Mouse (Mus musculus) thymus, adult 2 months (tissue): Measurements from ENCODE around the gene Evi5.

ENCODE experiments used
- CTCF ChIP-seq: fragments of 200-500 bp; IDR thresholded peaks from 2 replicates; pipeline ENCODE4 v1.5.1; 2012; ENCODE audit warnings: mild to moderate bottlenecking, control low read depth, low read length, moderate library complexity, borderline replicate concordance; ENCODE audit not compliant: control insufficient read depth, poor library complexity, insufficient read depth; ENCODE audit errors: extremely low read depth
- POLR2A ChIP-seq: fragments of 200-500 bp; IDR thresholded peaks from 2 replicates; pipeline ENCODE4 v1.6.1; 2012; ENCODE audit warnings: mild to moderate bottlenecking, low read length, control low read depth, moderate library complexity; ENCODE audit not compliant: control insufficient read depth, poor library complexity, insufficient read depth; ENCODE audit errors: extremely low read depth

- TF ChIP-seq CTCF: no peak
- no peak for TF ChIP-seq POLR2A
Measured at GRCm38 (mm10) chr5:107854556-107854955, 20.4 kb downstream of the Evi5 start.
